Mouse (Mus musculus) adipocyte (in vitro differentiated cells): Measurements from ENCODE around the gene Gpr61.

Source experiments
- DNase-seq: peaks from one replicate; pipeline ENCODE4 v3.0.0-alpha.2; 2016; ENCODE audit warnings: low spot score

Gpr61 gene

DNA sequence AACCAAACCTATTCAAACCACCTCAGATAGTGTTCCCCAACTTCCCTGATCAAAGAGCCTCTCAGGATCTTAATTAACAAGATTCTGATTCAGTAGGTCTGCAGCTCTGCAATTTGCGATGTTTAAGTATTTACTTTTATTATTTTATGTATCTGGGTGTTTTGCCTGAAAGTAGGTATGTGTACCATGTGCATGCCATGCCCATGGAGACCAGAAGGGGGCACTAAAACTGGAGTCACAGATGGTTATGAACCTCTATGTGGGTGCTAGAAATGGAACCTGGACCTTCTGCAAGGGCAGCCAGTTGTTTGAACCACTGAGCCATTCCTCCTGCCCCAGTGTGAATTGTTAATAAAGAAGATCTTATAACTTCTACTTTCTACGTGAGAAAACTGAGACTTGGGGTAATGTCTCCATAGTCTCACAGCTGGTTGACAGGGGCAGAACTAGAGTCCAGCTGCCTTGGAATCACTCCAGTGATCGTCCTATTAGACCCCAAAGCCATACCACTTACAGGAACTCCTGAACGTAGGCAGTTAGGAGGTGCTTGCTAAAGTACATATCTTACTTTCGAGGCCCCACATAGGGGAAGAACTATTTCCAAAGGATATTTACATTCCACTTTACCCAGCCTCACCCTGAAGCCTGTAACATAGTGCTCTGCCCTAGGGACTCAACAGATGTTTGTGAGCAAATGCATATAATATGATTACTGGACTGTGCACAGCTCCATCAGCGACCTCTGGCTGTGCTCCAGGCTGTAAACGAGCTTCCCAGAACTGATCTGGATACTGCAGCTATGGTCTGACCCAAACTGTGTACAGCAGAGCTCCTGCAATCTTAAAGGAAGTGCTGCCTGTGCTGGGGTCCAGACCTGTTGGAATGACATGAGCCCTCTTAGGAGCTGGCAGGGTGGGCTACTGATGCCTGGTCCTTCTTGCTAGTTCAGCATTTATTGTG, 24.4 kb upstream of the Gpr61 start:
- no peak for DNase-seq

DNA sequence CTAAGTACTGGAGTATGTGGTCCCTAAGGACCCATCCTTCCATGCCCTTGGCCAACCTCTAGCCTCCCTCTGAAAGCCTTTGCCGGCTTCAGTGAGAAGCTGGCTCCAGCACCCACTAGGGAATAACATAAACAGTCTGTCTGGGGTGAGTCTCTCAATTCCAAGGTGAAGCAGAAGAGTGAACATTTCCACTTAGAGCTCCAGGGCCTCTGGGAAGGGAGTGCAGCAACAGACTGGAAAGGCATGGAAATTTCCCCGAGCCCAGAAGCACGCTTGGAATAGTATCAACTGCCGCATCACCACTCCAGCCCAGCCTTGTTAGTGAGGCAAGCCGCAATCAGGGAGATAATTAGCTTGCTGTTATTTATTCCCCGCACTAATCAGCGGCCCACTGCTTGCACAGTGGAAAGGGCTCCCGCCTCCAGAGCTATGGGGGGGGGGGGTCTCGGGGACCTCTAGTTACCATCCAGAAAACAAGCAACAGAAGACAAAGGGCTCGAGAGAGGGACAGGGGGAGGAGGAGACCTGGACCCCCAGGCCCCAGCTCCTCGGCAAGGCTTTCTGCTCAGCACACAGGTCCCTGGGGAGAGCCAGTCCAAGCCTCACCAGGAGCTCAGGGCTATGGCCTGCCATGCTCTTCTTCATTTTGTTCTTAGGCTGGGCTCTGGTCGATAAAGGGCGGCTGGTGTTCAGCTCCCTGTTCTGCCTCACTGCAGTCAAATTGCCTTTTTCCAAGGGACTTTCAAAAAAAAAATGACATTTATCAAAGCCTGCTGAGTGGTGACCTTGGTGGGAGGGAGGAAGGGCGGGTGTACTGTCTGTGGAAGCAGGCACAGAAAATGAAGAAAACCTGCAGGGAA, 20.2 kb upstream of the Gpr61 start:
- DNase-seq: peak; percentile 53

DNA sequence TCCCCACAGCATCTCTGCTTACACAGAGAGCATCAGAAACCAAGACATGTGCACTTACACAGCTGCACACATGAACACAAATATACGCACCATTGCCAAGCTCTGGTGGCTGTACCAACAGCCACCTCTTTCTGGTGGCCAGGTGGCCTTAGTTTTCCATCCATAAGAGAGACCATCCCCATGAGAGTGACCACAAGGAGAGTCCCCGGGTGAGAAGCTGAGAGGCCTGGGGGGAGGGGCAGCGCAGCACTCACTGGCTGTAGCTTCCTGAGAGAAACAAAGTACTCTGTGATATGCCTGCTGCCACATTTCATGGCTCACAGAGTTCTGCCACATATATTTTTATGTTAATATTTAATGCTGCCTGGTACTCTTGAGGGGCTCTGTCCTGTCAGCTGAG, 14.5 kb upstream of the Gpr61 start:
- no peak for DNase-seq

DNA sequence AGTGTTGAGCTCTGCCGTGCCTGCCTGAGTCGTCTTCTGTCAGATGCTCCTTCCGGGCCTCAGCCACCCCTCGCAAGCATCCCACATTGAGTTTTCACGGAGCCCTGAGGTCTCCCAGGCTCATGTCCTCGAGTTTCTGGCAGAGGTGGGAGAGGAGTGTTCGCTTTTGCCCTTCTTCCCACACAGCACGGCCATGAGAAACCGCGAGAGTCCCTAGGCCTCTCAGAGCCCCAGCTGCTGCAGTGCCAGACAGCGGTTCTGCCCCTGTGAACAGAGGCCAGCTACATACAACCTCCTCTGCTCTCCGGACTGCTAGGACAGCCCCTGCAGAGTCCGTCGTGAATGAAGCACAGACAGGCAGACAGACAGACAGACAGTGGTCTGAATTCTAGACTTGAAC, 12.8 kb upstream of the Gpr61 start:
- no peak for DNase-seq

DNA sequence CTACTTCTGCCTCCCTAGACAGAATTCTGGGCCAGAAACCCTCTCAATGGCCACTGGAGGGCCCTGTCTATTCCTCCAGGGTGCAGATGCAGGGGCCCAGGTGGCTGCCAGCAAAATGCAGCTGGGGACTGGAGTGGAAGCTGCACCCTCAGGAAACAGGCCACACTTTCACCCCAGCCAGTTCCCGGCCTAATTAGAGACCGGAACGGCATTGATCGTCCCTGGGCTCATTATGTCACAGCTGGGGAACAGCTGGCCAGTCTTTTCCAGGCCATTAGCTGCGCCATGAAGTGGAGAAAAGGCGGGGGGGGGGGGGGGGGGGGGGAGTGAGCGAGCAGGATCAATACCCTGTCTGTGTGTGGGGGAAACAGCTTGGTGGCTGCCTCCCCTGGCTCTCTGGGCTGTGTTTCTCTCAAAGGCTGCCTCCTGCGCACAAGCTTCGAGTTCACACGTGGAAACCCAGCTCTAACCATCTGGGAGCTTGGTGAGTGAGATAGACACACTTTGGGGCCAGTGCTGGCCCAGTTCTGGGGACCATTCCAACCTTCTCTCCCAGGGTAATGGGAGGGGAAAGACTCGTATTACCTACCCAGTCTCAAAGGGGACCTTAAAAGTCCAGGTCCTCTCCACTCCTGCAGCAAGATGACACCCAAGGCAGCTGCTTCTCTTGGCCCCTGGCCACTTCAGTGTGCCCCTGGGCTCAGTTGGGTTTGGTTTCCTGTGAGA, 12.0 kb upstream of the Gpr61 start:
- no peak for DNase-seq

DNA sequence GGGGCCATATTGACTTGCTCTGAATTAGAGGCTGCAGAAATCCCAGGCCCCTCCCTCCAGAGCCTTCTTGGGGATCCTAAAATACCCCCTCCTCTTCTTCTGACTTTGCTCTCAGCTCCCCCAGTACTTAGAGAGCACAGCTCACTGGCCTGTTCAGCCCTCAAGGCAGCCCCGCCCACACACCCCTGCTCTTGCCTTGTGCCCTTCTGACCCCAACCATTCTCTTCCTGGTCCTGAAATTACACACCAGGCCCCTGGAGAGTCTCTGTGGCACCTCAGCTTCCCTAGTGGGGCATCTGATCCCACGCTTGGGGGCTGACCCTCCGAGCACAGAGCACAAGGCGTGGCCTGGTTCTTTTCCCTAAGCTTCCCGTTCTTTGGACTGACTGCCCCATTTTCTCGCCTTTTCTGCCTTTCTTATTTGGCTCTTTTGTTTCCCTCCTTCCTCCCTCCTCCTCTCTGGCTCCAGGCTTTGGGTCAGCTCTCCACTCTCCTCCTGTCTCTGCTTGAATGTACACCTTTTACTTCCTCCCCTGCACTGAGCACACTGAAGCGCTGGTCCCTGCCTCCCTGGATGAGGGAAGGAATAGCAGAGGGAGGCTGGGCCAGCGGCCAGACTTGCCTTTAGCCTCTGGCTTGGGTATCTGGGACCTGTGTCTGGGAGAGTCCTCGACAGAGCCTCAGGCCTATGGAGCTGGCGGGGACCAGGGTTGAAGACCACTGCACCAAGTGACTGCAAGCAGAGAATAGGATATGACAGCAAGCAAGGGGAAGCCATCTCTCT, 11.0 kb upstream of the Gpr61 start:
- DNase-seq: no peak

DNA sequence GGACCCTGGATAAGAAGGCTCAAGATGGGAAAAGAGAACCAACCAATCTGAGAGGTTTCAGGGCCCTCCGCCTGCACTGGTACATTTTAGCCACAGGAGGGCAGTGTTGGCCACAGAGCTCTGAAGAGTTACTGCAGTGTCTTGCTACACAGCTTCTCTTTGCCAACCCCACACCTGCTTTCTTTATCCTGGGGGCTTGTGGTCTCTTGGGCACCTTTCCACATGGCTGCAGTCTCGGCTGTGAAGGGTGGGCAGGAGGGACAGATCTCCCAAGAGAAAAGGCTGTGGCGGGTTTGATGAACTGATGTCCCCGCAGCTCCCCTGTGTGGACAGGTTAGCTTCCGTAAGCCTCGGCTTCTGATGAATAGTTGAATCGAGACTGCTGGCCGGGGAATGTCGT, 10.1 kb upstream of the Gpr61 start:
- DNase-seq: peak; percentile 86

DNA sequence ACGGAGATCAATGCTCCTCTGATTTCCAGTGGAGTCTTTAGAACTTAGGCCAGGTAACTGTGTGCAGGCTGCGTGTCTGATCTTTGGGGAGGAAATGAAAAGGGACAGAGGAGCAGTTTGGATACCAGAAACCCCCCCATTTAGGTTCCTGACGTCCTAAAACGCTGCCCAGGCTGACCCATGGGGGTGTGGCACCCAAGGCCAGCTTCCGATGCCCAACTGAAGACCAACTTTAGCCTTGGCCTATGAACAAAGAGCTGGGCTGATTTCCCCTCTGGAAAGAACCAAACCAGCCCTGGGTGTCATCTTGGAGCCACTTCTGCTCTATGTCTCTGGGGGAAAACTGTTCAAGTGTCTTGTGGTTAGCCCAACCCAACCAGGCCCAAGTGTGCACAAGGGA, 9.4 kb upstream of the Gpr61 start:
- no peak for DNase-seq

DNA sequence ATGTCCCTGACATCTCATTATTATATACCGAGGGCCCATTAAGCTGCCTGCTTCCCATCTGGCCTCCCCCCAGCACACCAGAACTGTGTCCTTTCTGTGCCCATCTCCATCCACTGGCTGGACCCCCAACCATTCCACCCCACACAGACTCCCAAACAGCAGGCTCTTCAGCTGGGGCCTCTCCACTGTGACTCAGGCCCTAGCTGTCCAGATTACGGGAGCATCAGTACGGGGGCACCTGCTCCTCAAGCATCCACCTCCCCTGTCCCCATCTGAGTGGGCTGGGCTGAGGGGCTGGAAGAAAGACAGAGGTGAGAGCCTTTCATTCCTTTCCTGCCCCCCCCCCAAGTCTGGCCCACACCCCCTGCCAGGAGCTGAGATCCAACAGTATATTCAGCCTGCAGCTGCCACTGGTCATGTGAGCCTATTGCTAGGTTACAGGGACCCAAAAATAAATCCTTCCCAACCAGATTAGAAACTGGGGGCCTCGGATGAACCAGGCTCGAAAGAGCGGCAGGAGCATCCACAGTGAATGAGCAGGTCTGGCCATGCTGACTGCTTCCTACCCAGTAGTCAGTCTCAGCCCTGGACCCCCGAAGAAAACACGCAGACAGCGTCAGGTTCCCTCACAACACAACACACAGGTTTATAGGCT, 3.8 kb upstream of the Gpr61 start:
- DNase-seq: no peak

DNA sequence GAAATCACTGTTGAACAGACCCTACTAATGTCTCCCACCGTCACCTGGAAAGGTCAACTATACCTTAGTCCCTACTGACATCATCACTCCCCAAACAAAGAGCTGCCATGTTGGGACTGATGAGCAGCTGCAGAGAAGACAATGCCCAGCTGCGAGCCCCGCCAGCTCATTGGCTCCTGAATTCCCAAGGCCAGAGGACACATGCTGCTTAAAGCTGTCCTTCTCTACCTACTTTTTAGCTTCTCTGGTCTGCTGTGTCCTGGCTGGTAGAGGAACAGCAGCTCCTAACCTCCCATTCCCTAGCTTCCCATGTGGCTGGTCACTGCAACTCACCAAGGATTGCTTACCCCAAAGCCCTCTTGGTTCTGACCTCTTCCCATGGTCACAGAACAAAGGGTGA, 2.4 kb downstream of the Gpr61 start:
- DNase-seq: no peak

DNA sequence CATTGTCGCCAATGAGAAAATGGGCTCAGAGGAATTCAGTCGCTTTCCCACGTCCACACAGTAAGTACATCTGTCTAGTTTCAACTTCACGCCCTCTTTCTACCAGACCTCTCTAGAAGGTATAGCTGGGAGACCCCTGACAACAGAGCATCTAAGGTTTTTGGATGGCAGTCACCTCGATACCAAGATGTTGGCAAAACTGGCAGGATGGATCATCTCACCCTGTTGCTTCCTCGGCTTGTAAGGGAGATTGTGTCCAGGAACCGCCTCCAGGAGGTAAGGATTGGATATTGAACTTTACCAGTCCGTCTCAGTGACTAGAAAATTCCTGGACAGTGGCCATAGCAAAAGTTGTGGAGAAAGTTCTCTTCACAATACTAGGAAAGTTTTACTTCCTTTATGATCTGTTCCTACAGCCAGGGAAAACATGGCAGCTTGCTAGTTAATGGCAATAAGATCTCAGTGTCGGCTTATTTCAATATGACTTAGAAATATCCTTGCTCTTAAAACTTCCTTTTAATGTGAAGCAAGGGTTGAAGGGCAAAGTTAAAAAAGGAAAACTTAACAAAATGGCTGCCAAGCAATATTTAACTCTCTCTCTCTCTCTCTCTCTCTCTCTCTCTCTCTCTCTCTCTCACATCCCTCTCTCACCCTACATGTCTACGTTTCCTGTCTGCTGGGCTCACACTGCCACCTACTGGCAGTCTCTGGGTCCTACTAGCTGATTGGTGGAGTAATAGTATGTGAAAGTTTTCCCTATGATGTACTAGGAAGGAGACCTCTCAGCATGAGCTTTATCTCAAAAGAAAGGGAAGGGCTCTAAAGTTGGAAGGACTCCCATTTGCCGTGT, 7.1 kb downstream of the Gpr61 start:
- peak; percentile 95 for DNase-seq

DNA sequence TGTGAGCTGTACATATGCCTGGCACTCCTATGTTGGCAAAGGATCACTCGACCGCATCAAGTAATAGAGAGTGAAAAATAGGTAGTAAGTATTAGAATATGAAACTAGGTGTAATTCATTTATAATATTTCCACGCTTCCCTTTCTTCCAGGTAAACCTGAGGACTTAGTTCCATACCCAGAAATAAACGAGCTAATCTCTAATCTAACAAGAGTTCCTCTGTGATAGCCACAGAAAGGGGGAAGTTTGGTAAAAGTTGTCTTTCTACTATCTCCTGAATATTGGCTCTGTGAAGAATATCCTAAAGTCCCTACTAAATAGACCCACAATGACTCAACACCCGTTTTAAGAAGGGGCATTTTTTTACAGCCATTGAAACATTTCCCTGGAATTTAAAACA, 8.0 kb downstream of the Gpr61 start:
- no peak for DNase-seq

DNA sequence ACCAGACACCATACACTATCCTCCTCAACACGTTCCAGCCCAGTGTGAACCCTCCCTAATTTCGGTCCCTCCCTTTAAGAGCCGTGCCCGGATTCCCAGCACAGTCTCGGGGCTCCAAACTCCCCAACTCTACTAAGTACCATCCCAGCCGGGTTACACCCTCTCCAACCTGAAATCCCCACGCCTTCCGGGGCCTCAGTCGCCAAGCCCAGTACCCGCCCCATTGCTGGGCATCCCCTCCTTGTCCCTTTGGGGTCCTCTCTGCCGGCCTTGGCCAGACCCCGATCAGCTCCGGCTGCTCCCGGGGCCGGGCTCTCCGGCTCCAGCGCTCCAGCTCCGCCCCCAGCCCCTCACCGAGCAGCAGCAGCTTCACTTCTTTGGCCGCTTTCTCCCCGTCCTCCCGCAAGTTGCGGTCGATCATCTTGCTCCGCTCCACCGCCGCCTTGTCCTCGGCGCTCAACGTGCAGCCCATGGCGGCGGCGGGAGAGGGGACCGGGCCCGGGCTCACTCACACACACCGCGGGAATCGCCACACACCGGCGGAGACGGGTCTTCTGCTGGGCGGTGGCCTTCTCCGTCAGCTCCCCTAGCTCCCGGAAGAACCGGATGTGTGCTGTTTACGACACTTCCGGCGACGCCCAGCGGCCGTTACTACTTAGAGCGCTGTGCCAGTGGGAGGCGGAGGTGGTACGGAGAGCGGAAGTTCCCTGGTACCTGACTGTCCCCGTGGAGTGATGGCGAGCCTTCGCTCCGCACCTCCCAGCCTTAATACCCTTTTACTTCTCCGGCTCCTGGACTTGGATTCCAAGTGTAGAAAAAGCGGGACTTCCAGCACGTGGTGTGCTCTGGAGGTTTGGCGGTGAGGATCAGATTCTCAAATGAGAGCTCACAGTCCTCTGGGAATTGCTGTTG, 8.9 kb downstream of the Gpr61 start, which contains the start of gene Gnai3:
Gnai3 (minus strand) TSS at position 613 of the 912 bp plus-strand sequence.
- peak; percentile 92 for DNase-seq

DNA sequence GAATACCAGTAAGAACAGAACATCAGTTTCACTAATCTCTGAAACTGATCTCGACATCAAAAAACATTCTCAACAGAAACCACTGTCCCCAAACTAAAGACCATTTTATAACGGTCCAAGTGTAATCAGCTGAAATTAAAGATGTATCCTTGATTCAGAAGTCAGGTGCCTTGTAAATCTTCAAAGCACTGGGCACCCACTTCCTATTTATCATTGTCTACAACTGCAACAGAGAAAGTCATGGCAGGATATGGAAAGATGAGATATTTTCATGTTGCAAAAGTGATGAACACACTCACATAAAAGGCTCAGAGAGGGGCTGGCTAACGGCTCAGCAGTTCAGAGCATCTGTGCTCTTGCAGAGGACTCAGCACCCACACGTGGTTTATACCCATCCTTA, 13.9 kb downstream of the Gpr61 start:
- no peak for DNase-seq

DNA sequence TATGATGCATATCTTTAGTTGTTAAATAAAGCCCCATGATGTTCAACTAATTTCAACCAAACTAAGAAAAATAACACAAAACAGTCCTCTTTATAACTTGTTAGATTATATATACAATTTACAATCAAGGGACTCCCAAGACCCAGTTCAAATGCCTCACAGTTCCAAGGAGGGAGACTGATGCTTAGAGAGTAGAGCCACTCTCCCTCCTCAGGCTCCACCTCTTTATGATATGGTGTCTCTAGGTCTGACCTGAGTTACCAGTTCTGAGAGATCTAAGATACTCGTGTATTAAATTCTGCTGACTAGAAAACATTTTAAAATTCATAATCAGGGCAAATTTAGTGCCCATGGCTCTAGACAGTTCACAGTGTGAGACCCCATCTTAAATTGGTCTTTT, 15.6 kb downstream of the Gpr61 start:
- DNase-seq: no peak

DNA sequence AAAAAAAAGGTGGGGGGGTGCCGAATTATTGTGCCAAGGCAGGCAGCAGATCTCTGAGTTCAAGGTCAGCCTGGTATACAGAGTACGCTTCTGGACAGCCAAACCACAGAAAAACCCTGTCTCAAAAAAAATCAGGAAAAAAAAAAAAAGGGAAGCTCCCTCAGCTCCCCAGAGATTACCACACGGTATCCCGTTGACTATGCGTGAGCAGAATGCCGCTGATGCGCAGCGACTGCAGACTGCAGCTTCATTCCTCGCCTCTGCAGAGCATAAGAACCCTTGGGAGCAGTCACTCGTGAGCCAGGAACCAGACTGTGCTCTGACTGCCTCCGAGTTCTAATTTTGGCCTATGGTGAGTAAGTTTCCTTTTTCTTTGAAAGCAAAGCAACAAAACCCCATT, 20.0 kb downstream of the Gpr61 start:
- DNase-seq: no peak

DNA sequence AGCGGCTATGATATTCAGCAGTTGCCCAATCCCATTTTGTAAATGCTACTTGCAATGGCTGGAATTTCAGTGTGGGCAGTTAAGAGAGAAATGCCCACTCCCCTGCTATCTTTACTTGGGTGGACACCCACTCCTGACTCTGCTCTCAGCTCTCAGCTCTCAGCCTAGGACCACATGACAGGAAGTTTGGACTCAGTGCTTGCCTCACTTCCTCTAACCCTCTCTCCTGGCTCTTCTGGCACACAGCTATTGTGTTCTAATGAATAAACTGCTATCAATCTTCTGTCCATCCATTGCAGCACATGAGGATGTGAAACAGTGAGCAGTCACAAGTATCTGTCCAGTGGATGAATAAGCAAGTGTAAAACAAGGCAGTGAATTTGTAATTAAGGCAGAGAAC, 22.2 kb downstream of the Gpr61 start:
- peak; percentile 33 for DNase-seq

DNA sequence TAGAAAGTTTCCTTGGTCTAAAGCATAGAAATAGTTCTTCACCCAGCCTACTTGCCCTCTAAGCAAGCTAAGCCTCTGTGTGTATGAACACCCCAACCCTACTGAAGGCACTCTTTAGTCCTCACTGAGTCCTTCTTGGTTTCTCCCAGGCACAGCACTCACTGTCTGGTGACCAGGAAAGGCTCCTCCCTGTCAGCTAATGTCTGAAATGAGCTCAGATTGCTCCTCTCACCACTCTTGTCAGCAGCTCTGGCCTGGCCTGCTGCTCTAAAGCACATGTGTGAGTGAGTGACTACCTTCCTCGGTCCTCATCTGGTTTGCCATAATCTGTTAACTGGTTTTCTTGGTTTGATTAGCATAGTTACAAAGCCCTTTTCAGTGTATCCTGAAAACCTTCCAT, 22.9 kb downstream of the Gpr61 start:
- peak; percentile 37 for DNase-seq

DNA sequence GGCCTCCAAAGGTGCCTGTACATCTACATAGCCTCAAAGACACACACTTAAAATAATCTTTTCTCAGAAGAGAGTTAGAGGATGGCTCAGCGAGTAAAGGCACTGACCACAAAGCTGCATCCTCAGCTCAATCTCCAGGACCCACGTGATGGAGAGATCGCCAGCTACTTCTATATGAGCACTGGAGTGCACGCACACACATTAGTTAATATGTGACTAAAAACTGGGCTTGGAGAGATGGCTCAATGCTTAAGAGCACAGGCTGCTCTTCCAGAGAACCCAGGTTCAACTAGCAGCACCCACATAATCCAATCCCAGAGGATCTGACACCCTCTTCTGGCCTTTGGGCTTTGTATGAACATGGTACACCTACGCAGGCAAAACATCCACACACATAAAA, 23.5 kb downstream of the Gpr61 start:
- no peak for DNase-seq
